Mouse (Mus musculus) neural tube, embryonic 14.5 days (tissue): ENCODE data around the gene Col8a2. TPM values are rescaled to one million over a fixed set of nuclear protein-coding genes. Genes with fewer than 3 reads are reported as not detected.
A peak's percentile ranks its signal among the peaks of the same experiment; 100 is the strongest.

Source experiments
- ATAC-seq: fragments of 200-750 bp; cut with Nextera tagmentation; 2 replicates; pipeline ENCODE4 v1.8.0; 2017; ENCODE audit warnings: low read depth, mild to moderate bottlenecking, moderate TSS enrichment, moderate library complexity
- H3K27ac ChIP-seq: fragments of 300-500 bp; sonication (generic); 2 replicates; pipeline ENCODE4 v1.5.1; 2014; ENCODE audit warnings: low read depth, mild to moderate bottlenecking, control low read depth, low read length, moderate library complexity, mixed read lengths
- H3K27me3 ChIP-seq: fragments of 300-500 bp; sonication (generic); 2 replicates; pipeline ENCODE4 v1.6.1; 2014; ENCODE audit warnings: low read length; ENCODE audit not compliant: control insufficient read depth, insufficient read depth
- H3K36me3 ChIP-seq: fragments of 300-500 bp; sonication (generic); 2 replicates; pipeline ENCODE4 v1.6.1; 2014; ENCODE audit warnings: low read length, mixed read lengths; ENCODE audit not compliant: control insufficient read depth, insufficient read depth
- H3K4me1 ChIP-seq: fragments of 300-500 bp; sonication (generic); 2 replicates; pipeline ENCODE4 v1.6.1; 2014; ENCODE audit warnings: low read length; ENCODE audit not compliant: control insufficient read depth, insufficient read depth
- H3K4me2 ChIP-seq: fragments of 300-500 bp; sonication (generic); 2 replicates; pipeline ENCODE4 v1.6.1; 2014; ENCODE audit warnings: mild to moderate bottlenecking, low read depth, low read length, control low read depth
- H3K4me3 ChIP-seq: fragments of 300-500 bp; sonication (generic); 2 replicates; pipeline ENCODE4 v1.5.1; 2014; ENCODE audit warnings: low read depth, low read length, control low read depth, mixed read lengths
- H3K9ac ChIP-seq: fragments of 300-500 bp; sonication (generic); replicated peaks from 2 replicates; pipeline ENCODE4 v1.6.1; 2014; ENCODE audit warnings: low read depth, mild to moderate bottlenecking, control low read depth, low read length, mixed read lengths
- H3K9me3 ChIP-seq: fragments of 300-500 bp; sonication (generic); 2 replicates; pipeline ENCODE4 v1.6.1; 2016; ENCODE audit warnings: low read length; ENCODE audit not compliant: control insufficient read depth
- WGBS: fragments of 180-500 bp; shearing (Covaris S2); extraction: QIAGEN DNeasy Blood & Tissue Kit; methylation state at CpG from one replicate; pipeline ENCODE4 v1.1.7; 2014; 5-methylcytosine and 5-hydroxymethylcytosine counted together
- polyA plus RNA-seq: library from polyadenylated mRNA; unstranded; fragments of >200 nt; fragmentation: Nextera tagmentation; extraction: Ambion mirVana; gene quantifications from 2 replicates; pipeline ENCODE4 v1.2.1, GENCODE M21; 2014

The Col8a2 gene
- 1.3 and 6.1 TPM in 2 replicates for polyA plus RNA-seq

DNA sequence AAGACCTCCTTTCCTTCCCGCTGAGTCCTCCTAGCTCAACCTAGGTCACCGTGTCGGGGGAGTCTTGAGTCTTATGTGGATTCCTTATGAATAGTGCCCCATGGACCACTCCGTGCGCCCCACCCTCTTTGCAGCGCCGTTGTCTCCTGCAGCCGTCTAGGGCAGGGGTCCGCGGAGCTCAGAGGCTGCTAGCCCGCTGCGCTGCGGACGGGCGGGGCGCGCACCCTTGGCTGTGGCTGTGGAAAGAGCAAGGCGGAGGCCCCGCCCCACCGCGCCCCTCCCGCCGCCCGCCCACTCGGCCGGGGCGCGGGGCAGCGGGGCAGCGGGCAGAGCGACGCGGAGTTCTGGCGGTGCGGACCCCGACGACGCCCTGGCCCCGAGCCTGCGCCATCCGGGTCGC, at the start of gene Col8a2:
TSS of gene Col8a2 (plus strand) at position 302 of the 400 bp plus-strand sequence.
- peaks cover 17% of the 10 kb centered on the region for H3K27me3 ChIP-seq
- peaks cover 6% of the 10 kb centered on the region for H3K4me1 ChIP-seq
- H3K4me3 ChIP-seq = peak within 1 kb of the TSS; percentile 15; the same call in 1 of the 2 replicates
- H3K27ac ChIP-seq = no peak within 1 kb of the TSS
- H3K36me3 ChIP-seq = no peaks in the 10 kb centered on the region
- H3K4me2 ChIP-seq = peak within 1 kb of the TSS; percentile 38
- WGBS = 2% methylated on average over 38 of the region's 42 CpGs
- no peaks in the 10 kb centered on the region for H3K9me3 ChIP-seq
- no peak for ATAC-seq
- peak within 1 kb of the TSS; percentile 25 for H3K9ac ChIP-seq

DNA sequence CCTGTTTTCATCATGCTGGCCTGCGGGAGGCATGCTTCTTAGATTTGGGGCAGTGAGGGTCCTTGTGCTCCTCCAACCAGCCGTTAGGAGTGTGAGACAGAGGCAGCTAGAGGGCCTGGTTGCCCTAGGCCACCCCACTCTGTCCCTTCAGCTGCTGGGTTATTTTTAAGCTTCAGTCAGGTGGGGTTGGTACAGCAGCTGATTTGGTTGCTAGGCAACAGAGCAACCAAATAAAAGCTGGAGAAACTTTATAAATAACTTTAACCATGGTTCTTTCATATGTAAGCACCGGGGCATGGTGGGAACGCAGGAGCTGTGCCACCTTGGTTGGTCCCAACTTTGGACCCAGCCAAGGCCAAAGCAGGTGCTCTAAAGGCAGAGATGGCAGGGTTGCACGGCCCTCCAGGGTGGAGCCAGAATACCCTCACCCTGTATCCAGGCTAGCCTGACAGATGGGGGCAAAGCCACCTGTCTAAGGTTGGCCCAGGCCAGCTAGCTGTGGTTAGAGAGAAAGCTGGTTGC, 48.8 kb upstream of the Col8a2 start:
- Histone ChIP-seq H3K9ac (no peak overlapping the region), H3K27me3 (no peaks in the 10 kb centered on the region), H3K9me3 (no peaks in the 10 kb centered on the region), H3K4me1 (no peaks in the 10 kb centered on the region), H3K36me3 (peaks cover 82% of the 10 kb centered on the region), H3K4me3 (no peak overlapping the region), H3K4me2 (no peak overlapping the region), H3K27ac (no peak overlapping the region)
- ATAC-seq = no peak
- 56% methylated on average over 5 of the region's 5 CpGs for WGBS

DNA sequence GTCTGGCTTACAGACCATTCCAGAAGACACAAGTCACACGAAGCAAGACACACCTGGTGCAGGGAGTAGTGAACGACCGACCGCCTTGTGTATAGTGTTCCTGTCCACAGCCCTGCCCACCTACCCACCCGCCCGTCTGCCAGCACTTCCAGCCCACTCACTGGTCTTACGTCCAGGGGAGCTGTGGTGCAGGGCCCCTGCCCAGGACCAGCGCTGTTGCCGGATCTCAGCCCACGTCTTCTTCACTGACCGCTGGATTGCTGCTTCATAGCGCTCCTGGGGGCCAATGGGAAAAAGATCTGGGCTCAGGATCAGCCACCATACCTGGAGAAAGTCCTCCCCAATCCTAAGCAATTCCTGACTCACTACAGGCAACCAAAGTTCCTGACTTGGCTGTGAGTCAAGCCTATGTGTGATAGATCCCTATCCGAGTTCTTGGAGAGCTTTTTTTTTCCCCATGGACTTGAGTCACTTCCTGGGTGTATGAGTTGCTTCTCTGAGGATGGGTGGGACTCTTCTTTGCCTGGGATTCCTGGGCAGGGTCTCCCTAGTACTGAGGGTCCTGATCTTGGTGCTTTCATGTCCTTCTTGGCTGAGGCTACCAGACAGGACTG, 46.6 kb upstream of the Col8a2 start:
- H3K36me3 ChIP-seq = peaks cover 60% of the 10 kb centered on the region

DNA sequence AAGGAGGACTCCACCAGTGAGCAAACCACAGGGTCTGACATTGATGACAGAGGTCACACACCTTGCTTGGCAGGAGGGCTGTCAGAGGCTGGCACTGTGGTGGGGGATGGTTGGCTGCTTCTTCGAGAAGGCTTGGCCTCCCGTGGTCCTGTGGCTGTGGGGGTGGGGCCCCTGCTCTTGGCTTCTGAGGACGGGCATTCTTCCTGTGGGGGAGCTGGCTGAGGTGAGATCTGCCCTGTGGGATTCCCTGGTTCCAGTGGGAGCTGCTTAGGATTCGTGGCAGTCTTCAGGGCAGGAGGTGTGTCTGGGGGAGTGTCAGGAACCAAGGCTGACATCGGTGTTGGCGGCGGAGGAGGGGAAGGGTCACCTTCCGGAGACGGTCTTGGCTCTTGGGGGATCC, 44.6 kb upstream of the Col8a2 start:
- Histone ChIP-seq H3K4me3 (no peak overlapping the region), H3K9me3 (no peaks in the 10 kb centered on the region), H3K4me1 (no peaks in the 10 kb centered on the region), H3K9ac (no peak overlapping the region), H3K36me3 (peaks cover 41% of the 10 kb centered on the region), H3K27me3 (no peaks in the 10 kb centered on the region), H3K27ac (no peak overlapping the region), H3K4me2 (no peak overlapping the region)
- ATAC-seq = no peak
- WGBS = 61% methylated on average over 9 of the region's 9 CpGs

More for the DNA sequence above, 46.6 kb upstream of the Col8a2 start:
- H3K27me3 ChIP-seq = no peaks in the 10 kb centered on the region
- no peak overlapping the region for H3K4me3 ChIP-seq
- no peak for ATAC-seq
- H3K9ac ChIP-seq = no peak overlapping the region
- H3K9me3 ChIP-seq = no peaks in the 10 kb centered on the region
- 90% methylated on average over 13 of the region's 13 CpGs for WGBS
- no peaks in the 10 kb centered on the region for H3K4me1 ChIP-seq
- no peak overlapping the region for H3K27ac ChIP-seq
- no peak overlapping the region for H3K4me2 ChIP-seq

DNA sequence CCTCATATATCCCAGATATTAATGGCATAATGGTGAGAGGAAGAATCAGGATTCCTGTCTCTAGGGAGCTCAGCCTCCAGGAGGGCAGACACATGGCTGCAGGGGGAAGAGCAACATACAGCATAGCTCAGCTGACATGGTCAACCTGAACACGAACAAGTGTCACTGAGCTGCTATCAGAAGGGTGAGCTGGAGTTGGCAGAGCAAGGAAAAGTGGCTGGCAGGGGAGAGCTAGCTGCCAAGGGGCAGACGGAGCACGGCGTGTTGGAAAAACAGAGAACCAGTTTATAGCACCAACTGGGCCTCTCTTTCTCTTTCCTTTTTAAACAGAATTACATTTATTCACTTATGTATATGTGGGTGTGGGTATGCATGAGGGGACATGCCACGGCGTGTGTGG, 44.1 kb upstream of the Col8a2 start:
- H3K4me3 ChIP-seq = no peak overlapping the region
- H3K9me3 ChIP-seq = no peaks in the 10 kb centered on the region
- no peak overlapping the region for H3K4me2 ChIP-seq
- no peaks in the 10 kb centered on the region for H3K27me3 ChIP-seq
- no peak for ATAC-seq
- peaks cover 38% of the 10 kb centered on the region for H3K36me3 ChIP-seq
- no peaks in the 10 kb centered on the region for H3K4me1 ChIP-seq
- H3K9ac ChIP-seq = no peak overlapping the region
- WGBS = 86% methylated on average over 6 of the region's 6 CpGs
- H3K27ac ChIP-seq = no peak overlapping the region

DNA sequence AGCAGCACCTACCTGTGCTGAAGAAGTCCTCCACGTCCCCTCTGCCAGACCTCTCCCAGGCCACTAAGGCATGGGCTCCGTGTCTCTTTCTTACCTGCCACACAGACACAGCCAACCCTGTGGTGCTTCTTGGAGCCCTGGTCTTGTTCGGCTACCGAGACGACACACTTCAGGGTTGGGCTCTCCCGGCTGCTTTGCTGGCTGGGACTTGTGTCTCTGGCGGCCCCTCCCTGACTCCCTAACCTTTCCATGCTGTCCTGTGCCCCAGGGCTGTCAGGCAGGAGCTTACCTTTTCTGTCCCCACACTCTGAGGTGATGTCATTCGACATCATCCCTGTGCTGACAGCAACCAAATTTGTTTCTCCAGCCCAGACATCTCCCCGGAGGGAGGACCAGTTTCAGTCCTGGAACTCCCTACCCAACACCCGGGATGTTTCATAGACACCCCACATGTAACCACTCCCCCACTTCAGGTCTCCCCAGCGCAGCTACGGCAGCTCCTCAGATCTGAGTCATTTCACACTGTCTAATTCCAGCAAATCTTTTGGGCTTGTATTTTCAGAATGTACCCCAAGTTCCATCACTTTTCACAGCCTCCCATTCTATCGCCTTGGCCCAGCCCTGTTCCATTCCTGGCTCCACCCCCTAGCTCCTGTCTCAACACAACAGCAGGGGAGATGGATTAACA, 40.2 kb upstream of the Col8a2 start:
- no peak overlapping the region for H3K27ac ChIP-seq
- no peak overlapping the region for H3K4me3 ChIP-seq
- no peak for ATAC-seq
- 89% methylated on average over 13 of the region's 13 CpGs for WGBS
- no peaks in the 10 kb centered on the region for H3K27me3 ChIP-seq
- no peak overlapping the region for H3K4me2 ChIP-seq
- no peaks in the 10 kb centered on the region for H3K9me3 ChIP-seq
- peaks cover 15% of the 10 kb centered on the region for H3K4me1 ChIP-seq
- H3K9ac ChIP-seq = no peak overlapping the region
- peaks cover 10% of the 10 kb centered on the region for H3K36me3 ChIP-seq

DNA sequence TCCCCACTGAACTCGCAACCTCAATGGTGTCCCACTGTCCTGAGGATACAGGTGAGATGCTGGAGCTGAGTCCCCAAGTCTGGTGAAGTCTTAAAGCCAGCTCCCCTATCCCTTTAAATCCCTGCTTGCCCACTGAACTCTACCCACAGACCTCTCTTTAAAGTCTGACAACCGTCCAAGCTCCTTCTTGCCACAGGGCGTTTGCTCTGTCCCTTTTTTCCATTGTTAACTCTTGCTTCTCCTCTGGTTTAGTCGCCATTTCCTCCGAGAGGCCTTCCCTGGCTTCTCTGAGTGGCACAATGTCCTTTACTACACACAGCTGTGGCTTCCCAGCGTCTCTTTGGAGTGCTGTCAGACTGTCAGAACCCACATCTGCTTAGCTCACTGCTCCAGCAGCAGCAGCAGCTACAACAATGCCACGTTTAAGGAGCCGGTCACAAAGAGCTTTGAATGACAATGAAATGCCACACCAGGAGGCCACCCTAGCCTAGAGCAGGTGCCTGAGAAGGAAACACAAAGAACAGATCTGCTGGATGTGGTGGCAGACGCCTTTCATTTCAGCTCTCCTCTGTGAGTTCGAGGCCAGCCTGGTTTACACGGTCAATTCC, 38.2 kb upstream of the Col8a2 start:
- no peaks in the 10 kb centered on the region for H3K9me3 ChIP-seq
- WGBS = 14% methylated on average over 11 of the region's 11 CpGs
- peak overlapping the region; percentile 23; the same call in 1 of the 2 replicates for H3K27ac ChIP-seq
- no peak overlapping the region for H3K4me3 ChIP-seq
- H3K9ac ChIP-seq = no peak overlapping the region
- H3K4me1 ChIP-seq = peaks cover 35% of the 10 kb centered on the region
- no peak overlapping the region for H3K4me2 ChIP-seq
- no peak for ATAC-seq
- no peaks in the 10 kb centered on the region for H3K36me3 ChIP-seq
- H3K27me3 ChIP-seq = no peaks in the 10 kb centered on the region

DNA sequence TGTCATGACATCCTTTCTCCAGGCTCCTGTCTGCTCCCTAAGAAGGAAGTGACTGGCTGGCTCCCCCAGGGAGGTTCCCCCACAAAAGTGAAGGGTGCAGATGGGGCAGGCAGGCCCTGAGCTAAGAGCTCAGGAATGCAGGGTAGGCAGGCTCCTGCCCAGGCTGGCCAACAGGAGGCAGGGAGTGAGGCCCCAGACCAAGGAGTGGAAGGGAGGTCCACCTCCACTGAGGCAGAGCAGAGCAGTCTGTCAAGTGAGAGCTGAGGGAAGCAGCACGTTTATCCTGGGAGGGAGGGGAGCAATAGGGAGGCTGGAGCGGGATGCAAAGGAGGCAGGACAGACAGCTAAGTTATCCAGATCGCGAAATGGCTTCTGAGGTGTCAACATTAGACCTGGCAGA, 35.9 kb upstream of the Col8a2 start:
- Histone ChIP-seq H3K9ac (0 out of 2 replicates have a peak overlapping the region, but pooled peaks have one; percentile 11), H3K27ac (no peak overlapping the region), H3K36me3 (no peaks in the 10 kb centered on the region), H3K27me3 (no peaks in the 10 kb centered on the region), H3K4me1 (peaks cover 49% of the 10 kb centered on the region), H3K4me3 (no peak overlapping the region), H3K9me3 (no peaks in the 10 kb centered on the region), H3K4me2 (no peak overlapping the region)
- WGBS = 62% methylated on average over 4 of the region's 4 CpGs
- no peak for ATAC-seq
